Mouse (Mus musculus): ENCODE data around the gene Rpap2.

Rpap2 gene

DNA sequence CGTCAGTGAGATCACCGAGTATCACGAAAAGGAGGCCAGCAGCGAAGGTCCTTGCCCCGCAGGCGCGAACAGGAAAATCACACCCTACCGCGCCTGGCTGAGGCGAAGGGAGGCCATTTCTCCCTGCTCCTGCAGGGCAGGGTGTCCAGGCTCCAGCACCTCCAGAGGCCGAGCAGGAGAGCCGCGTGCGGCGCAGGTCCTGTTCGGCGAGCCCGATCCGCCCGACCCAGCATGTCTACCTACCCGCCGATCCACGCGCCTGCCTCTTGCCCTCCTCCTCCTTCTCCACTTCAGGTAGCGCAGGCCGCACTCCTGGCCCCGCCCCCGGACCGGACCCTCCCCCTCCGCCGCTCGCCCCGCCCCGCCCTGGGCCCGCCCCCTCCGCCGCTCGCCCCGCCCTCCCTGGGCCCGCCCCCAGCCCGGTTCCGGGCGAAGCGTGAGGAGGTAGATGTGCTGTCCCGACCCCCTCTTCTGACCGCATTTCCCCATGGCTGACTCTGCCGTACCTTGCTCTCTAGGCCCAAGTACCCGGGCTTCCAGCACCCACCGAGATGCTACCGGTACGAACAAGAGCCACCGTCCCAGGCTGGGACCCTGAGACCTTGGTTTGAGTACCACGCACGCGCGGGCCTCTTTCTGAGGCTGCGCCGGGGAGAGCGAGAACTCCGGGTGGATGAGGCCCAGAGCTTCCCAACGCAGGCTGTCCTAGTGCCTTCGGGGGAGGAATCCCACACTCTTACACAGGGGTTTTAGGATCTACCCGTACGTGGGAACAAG, at the start of gene Rpap2, which contains the start of gene Glmn:
TSS of gene Rpap2 (plus strand) at position 73 of the 777 bp plus-strand sequence.
TSS of gene Glmn (minus strand) at position 588 of the 777 bp plus-strand sequence.
- DNase-seq (ENCODE audit: low spot score in 2 of 2) = peak; percentile 76 to 81

DNA sequence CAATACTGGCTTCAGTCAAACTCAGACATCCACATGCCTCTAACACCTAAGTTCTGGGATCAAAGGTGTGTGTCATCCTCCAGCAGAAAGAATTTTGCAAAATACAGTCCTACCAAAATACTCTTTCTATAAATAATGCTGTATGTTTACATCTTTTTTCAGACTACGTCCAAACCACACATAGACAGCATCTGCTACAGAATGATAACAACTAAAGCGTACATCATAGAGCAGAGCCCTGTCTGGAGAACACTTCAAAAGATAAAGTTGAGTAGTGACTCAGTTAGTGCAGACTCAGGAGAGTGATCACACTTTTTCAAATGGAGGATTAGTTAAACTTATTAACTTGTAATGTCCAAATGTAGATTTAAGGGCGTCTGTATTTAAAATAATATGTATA, 49.2 kb upstream of the Rpap2 start:
- DNase-seq (ENCODE audit: low spot score in 2 of 2) = no peak

DNA sequence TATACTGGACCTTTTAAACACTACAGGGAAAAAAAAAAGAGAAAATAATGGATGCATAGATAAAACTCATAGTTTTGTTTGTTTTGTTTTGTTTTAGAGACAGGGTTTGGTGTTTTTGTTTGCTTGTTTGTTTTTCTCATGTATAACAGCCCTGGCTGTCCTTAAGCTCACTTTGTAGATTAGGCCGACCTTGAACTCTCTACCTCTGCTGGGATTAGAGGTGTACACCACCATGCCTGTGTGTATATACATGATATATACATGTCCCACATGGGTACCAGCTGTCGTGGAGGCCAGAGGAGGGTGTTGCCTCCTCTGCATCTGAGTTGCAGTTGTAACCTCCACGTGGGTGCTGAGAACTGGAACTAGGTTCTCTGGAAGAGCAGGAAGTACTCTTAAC, 48.7 kb upstream of the Rpap2 start:
- DNase-seq (ENCODE audit: low spot score in 2 of 2) = no peak

DNA sequence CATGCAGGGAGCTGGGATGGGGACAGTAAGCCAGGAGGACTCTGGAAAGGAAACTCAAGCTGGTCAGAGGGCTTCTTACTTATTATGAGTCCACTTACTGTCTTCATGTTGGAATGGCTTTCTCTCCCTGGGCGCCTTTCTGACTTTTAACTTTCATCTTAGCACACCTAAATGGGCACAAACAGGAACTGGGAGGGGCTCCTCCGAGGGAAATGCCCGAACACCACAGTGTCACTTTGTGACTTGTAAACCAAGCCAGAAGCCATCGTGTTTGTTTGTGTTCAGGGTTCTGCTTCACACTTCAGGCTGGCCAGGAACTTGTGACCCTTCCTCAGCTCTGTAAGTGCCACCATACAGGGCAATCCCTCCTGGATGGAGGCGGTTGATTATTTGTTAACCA, 42.8 kb upstream of the Rpap2 start:
- DNase-seq (ENCODE audit: low spot score in 2 of 2) = no peak

DNA sequence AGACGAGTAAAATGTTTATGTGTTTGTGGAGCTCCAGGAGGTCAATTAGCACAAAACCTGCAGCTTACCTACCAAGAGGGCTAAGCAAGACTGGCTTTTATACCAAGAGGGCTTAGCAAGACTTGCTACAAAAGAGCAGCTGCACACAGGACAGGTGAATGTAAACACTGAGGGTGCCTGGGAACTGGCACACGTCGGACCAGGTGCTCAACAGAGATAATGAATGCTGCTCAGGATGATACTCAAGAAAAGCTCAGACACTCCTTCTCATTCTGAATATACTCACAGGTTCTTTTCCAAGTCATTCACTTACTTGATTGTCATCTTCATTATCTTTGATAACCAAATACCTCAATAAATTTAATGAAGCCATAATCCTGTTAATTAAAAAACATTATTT, 40.2 kb upstream of the Rpap2 start:
- no peak for DNase-seq (ENCODE audit: low spot score in 2 of 2)

DNA sequence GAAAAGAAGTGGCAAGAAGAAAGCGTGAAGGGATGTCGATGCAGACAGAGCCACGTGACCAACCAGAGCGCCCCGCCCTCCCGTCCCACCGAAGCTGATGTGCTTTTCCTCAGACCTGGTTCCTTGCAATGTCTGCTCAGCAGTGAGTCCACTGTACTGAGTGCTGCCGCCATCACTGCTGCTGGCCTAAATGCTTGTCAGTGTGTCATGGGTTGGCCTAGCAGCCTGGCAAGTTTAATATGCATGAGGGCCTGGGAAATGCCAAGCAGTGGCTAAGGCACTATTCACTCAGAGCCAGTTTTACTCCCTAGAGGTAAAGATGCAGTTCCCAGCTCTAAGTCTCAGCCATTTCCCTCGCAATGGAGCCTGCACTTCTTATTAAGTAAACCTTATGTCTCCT, 28.0 kb upstream of the Rpap2 start:
- no peak for DNase-seq (ENCODE audit: low spot score in 2 of 2)

DNA sequence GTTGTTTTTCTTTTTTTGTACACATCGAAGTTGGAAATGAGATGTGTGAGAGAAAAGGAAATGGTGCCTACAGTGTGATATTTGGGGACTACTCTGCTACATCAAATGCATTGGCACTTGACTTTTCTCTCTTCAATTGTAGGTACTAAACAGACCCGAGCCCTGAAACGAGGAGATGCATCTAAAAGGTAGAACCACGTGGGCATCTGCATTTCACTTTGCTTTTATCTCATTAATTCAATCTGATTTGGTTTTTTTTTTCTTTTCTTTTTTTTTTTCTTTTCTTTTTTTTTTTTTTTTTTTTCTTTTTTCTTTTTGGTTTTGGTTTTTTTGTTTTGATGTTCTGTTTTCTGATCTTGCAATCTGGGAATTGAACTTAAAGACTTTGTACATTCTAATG, 1.2 kb downstream of the Rpap2 start:
- DNase-seq (ENCODE audit: low spot score in 2 of 2) = no peak

DNA sequence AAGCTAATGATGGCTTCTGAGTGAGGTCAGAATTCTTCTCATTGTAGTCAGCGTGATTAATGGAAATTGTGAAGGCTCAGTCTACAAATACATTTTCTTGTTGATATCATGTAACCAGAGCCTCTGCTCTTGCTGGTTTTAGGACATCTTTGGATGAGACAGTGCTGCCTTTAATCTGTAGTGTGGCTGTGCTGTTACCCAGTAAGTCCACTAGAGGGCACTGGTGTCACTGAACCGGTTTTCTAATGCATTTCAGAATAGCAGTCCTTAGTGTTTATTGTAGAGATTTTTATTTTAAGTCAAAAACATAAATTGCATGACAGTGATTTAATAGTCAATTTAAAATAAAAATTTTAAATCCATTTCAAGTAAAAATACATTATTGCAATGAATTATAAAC, 14.1 kb downstream of the Rpap2 start:
- peak; percentile 6 to 39 for DNase-seq (ENCODE audit: low spot score in 2 of 2)

DNA sequence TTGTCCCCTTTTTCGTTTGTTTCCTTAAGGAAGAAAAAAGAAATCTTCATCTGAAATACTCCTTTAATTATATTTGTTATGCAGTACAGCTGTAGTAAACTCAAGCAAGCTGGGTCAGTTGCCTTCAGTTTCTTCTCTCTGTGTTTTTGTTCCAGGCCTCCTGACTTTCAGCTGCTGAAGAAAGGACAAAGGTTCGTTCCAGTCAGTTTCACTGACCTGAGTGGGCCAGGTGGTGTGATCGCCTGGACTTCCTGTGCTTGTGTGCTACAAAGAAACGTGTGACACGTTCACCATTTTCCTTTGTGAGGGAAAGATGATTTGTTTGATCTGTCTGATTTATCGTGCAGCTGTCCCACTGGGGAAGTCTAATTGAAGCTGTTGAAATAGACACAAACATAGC, 20.8 kb downstream of the Rpap2 start:
- no peak for DNase-seq (ENCODE audit: low spot score in 2 of 2)

DNA sequence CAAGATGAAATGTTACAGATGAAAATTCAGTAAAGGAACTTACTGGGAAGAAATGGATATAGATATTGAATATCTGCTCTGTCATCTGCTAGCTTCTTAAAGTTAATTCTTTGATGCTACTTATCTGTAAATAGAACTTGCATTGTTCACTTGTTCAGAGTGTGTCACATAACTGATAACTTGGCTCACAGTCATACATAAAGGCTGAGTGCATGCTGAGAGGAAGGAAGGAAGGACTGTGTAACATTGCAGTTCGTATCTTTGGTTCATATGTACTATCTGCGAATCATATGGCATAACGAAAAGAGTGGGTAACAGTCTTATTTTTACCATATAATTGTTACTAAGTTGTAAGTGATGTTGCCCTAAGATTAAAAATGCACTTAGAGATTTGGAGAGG, 24.2 kb downstream of the Rpap2 start:
- no peak for DNase-seq (ENCODE audit: low spot score in 2 of 2)

DNA sequence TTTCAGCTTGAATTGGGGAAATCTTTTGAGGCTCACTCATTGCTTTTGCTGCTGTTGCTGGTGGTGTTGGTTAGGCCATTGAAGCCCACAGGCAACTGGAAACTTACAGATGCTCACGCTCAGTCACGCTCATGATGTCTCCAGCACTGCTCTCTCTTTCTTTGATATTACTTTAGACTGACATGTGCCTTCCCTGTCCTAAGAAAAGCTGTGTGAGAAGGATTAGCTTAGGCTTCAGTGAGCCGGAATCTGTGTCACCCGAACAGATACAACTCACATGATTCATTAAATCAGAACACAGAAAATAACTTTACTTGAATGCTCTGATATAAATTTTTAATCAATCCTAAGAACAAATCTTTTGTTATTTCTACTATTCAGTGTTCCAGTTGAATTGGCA, 36.5 kb downstream of the Rpap2 start:
- no peak for DNase-seq (ENCODE audit: low spot score in 2 of 2)

DNA sequence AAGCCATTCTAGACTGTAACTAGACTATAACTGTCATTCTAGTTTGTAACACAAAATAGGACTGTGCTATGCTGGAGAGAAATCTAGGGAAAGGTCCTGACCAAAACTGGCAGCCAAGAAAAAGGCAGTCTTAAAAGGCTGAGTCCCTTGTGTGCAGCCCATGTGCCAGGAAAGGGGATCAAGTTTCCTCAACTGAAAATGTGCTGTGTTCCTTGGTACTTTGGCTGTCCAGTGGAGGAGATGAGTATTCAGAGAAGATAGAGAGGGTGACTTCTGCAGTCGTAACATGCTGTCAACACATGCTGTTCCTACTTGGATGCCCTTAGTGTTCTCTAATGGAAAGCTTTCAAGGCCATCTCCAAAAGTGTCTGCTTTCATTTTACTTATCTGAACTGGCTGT, 39.9 kb downstream of the Rpap2 start:
- peak in 1 of 2 experiments; percentile 6 for DNase-seq (ENCODE audit: low spot score in 2 of 2)

DNA sequence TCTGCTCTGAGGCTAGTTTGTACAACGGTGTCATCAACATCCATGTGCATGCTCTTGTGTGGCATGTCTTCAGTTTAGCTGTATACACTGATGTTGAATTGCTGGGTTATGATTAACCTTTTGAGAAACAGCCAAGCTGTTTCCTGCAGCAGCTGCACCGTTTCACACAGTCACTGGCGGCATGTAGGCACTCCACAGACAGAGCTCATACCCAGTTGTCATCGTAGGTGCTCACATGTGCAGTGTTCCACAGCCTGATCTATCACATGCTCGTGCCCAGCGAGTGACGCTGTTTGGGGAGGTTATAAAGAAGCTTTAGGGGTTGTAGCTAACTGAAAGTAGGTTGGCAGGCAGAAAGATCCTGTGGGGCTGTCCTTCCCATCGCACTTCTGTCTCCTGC, 41.2 kb downstream of the Rpap2 start:
- no peak for DNase-seq (ENCODE audit: low spot score in 2 of 2)

DNA sequence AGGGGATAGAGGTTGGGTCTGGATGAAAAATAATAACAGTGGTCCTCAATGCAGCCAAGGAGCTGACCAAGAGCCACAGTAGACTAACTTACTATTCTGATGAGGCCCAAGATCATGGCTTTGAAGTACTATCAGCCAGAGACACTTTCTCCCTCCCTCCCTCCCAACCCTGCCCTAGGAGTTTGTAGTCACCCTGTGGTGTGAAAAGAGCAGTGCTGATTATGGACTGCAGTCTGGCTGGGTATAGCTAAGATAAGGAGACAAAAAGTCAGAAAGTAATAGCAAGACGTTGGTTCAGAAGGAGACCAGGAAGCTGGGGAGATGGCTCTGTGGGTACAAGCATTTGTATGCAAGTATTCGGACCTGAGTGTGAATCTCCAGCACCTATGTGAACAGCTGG, 47.4 kb downstream of the Rpap2 start:
- DNase-seq (ENCODE audit: low spot score in 2 of 2) = no peak

DNA sequence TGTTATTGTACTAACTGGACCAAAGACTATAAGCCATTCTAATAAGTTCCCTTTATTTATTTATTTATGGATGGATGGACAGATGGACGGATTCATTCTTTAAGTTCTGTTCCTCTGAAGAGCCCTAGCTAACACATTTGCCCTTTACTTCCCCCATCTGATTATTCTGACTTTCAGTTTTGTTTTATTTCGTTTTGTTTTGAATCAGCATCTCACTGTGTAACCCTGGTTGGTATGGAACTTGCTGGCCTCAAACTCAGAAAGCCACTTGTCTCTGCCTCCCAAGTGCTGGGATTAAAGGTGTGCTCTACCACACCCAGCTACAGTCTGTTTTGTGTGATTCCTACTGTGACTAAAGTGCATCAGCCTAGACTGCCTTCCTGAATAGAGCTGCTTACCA, 48.8 kb downstream of the Rpap2 start:
- DNase-seq (ENCODE audit: low spot score in 2 of 2) = no peak

DNA sequence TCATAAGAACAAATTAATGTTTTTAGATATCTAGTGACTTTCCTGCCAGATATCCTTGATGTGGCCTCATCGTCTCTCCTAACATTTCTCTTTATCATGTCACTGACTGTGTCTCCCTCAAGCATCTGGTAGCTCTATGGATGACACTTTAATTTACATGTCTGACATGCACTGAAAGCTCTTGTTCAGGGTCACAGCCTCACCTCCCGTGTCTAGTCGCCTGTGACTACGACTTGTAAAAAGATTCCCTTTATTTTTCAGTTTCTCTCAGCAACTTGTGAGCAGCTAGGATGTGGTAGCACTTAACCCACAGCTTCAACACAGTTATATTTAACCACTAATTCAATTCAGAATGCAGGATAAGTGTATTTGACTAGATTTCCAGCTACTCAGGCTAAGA, 50.4 kb downstream of the Rpap2 start:
- DNase-seq (ENCODE audit: low spot score in 2 of 2) = no peak

DNA sequence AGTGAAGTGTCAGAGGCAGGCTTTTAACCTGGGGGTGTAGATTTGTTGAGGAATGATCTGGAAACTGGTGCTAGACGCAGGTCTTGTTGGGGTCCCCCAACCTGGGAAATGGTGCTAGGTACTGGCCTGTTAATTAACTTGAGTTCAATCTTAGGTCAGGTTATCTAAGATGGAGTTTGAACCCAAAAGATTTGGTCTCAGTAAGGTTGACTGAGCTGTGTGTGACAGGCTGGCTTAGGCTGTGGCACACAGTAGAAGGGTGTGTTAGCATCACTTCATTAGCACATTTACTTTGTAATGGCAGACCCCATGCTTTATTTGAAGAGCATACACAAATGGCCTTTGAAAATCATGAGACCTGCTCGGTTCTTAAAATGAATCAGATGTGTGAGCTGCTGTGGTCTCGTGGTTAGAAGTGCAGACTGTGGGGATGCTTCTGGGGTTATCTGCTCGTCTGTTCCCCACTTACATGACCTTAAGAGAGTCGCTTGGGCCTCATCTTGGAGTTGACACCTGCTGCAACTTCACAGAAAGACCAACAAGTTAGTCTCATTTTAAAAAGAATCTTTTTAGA, 51.5 kb downstream of the Rpap2 start:
- no peak for DNase-seq (ENCODE audit: low spot score in 2 of 2)

DNA sequence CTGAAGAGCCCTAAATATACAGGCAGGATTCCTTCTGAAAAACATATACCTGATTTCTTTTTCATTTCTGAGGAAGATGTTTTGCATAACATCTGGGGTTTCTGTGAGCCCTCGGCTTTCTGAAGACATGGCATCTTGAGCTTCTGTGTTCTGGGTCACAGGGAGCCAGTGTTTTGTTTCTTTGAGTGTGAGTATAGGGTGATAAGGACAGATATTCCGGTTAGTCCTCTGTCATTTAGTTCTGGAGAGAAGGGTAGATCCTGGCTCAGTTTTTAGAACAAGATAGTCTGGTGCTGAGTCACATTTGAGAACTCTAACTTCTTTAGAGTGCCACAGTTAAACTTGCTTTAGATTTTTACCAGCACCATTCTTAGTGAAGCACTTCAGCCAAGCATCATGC, 52.5 kb downstream of the Rpap2 start:
- DNase-seq (ENCODE audit: low spot score in 2 of 2) = no peak

DNA sequence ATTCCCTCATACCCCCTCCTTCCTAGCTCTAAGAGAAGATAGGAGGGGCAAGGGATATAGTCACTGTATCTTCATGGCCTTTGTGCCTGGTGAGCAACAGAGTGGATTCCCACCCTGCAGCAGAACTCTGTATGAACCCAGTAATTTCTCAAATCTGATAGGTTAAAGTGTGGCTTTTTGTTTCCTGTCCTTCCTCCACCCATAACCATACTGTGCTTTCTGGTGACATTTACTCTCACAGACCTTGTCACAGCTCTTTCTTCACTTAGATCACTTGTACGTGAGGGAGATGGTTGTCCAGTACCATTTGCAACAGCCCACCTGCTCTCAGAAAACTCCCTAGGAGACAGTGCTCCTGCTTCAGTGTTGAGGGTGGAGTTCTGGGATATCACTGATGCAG, 53.3 kb downstream of the Rpap2 start:
- no peak for DNase-seq (ENCODE audit: low spot score in 2 of 2)

DNA sequence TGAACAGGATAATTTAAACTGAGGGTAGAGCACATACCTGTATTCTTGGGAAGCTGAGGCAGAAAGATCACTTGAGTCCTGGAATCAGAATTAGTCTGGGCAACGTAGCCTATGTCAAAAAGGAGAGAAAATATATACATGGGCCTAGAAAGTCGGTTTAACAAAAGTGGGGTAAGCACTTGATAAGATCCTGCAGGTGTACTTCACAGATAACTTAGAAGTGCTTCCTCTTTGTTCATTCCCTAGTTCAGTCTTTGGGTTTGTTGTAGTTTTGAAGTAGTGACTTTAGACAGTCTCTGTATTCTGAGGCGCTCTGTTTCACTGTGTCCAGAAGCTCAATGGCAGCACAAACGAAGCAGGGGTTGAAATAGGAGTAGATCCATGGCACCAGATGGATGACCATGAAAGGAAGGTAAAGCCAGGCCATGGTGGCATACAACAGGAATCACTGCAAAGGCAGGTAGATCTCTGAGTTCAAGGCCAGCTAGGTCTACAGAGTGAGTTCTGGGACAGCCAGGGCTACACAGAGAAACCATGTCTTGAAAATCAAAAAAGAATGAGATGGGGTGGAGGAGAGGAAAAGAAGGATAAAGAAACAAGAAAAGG, 55.0 kb downstream of the Rpap2 start:
- no peak for DNase-seq (ENCODE audit: low spot score in 2 of 2)

DNA sequence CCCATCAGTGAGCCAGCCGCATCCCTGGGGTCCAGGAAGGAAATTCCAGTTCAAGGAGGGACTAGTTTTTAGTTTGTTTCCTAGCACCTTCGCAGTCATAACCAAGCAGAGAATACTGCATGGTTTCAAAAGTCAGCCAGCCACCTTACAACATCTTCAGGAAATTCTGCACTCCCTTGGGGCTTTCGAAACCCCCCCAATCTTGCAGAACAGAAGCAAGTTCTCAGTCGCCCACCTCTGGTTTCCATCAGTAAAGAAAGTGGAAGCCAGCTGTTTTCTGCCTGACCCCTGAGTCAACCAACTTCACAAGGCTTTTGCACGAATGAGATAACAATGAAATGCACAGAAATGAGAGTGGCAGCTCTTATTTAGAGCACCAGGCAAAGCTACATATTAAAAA, 81.2 kb downstream of the Rpap2 start:
- DNase-seq (ENCODE audit: low spot score in 2 of 2) = no peak

DNA sequence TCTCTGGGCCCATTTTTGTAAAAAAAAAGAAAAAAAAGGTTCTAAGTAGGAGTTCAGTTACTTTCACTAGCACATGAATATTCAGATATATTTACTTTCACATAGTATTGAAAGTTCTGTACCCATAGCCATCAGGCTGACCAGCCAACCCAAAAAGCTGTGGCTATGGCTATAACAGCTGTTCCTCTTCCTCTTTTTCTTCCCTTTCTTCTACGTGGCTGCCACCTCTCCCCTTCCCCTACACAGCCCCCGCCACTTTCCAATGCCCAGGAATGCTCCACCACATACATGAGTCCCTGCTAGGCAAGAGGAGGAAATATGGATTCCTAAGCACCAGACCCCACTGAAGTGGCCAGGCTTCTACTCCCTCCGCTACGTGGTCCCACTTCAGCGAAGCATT, 84.1 kb downstream of the Rpap2 start:
- DNase-seq (ENCODE audit: low spot score in 2 of 2) = no peak

DNA sequence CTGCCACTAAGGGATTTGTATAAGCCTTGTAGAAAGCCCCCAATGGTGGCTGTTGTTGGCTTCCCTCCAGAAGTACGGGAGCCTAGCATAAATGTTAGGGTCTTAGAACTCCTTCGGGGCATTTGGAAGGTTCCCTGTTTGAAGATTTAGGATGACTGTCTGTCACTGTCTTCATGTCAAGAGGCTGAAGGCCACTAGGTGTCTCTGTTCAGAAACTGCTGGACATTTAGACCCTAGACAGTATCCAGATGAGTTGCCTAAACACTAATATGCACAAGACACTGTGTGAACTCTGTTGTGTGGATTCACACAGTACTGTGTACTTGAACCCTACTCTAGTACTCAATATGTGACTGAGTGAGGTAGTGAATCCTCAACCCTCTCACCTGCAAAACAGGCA, 87.2 kb downstream of the Rpap2 start:
- DNase-seq (ENCODE audit: low spot score in 2 of 2) = no peak

Data from heart, adult 9 months (tissue).